Mouse (Mus musculus) limb, embryonic 11.5 days (tissue): ENCODE measurements at regions not wholly inside any gene's neighbourhood (a gene's known extent, or its start where the extent isn't known, plus 50 kb on each side); places are given as distances from the start of the nearest gene placed in this dataset.

Experiments
- ATAC-seq: fragments of 200-750 bp; cut with Nextera tagmentation; 2 replicates; pipeline ENCODE4 v1.8.0; 2017; ENCODE audit warnings: low read depth; ENCODE audit not compliant: insufficient number of reproducible peaks, low FRiP score, low TSS enrichment
- DNase-seq: peaks from one replicate; pipeline ENCODE4 v3.0.0-alpha.2; 2015; ENCODE audit warnings: low spot score
- H3K27ac ChIP-seq: fragments of 300-500 bp; sonication (generic); replicated peaks from 2 replicates; pipeline ENCODE4 v1.5.1; 2014; ENCODE audit warnings: low read depth, mild to moderate bottlenecking, low read length
- H3K27me3 ChIP-seq: fragments of 300-500 bp; sonication (generic); 2 replicates; pipeline ENCODE4 v1.6.1; 2014; ENCODE audit warnings: mild to moderate bottlenecking, low read length, mixed read lengths; ENCODE audit not compliant: control insufficient read depth, insufficient read depth
- H3K36me3 ChIP-seq: fragments of 300-500 bp; sonication (generic); 2 replicates; pipeline ENCODE4 v1.6.1; 2014; ENCODE audit warnings: mild to moderate bottlenecking, low read length, moderate library complexity, mixed read lengths; ENCODE audit not compliant: control insufficient read depth, insufficient read depth
- H3K4me1 ChIP-seq: fragments of 300-500 bp; sonication (generic); 2 replicates; pipeline ENCODE4 v1.6.1; 2014; ENCODE audit warnings: low read length, mixed read lengths; ENCODE audit not compliant: control insufficient read depth, insufficient read depth
- H3K4me2 ChIP-seq: fragments of 300-500 bp; sonication (generic); 2 replicates; pipeline ENCODE4 v1.6.1; 2014; ENCODE audit warnings: low read depth, mild to moderate bottlenecking, moderate library complexity; ENCODE audit not compliant: severe bottlenecking
- H3K4me3 ChIP-seq: fragments of 300-500 bp; sonication (generic); 2 replicates; pipeline ENCODE4 v1.5.1; 2014; ENCODE audit warnings: low read depth, low read length
- H3K9ac ChIP-seq: fragments of 300-500 bp; sonication (generic); 2 replicates; pipeline ENCODE4 v1.6.1; 2014; ENCODE audit warnings: mild to moderate bottlenecking, low read length
- H3K9me3 ChIP-seq: fragments of 300-500 bp; sonication (generic); 2 replicates; pipeline ENCODE4 v1.6.1; 2016; ENCODE audit warnings: low read length; ENCODE audit not compliant: control insufficient read depth
- WGBS: fragments of 180-500 bp; shearing (Covaris S2); extraction: QIAGEN DNeasy Blood & Tissue Kit; methylation state at CpG from one replicate; pipeline ENCODE4 v1.1.7; 2014; 5-methylcytosine and 5-hydroxymethylcytosine counted together

DNA sequence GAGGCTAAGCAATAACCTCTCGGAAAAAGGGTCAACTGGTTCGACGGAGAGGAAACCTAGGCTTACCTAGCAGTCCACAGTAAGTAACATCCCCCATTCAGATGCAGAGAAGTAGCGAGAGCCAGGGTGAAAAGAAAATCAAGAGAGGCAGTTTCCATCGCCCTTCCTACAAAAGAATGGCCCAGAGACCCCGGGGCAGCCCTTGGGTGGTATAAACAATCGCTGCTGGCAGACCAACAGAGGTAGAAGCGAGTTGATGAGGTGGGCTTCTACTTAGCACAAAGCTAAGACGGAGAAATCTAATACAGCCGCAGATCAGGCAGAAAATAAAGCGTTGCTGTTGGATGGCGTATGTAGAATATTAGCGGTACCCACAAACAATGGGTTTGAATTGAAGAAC is 57.8 kb upstream of the Arl15 start:
- Histone ChIP-seq H3K9me3 (no peaks in the 10 kb centered on the region), H3K4me1 (no peaks in the 10 kb centered on the region), H3K4me3 (no peak overlapping the region), H3K27me3 (no peaks in the 10 kb centered on the region), H3K9ac (no peak overlapping the region), H3K36me3 (no peaks in the 10 kb centered on the region), H3K27ac (no peak overlapping the region), H3K4me2 (no peak overlapping the region)
- no peak for DNase-seq
- no peak for ATAC-seq
- WGBS = 83% methylated on average over 13 of the region's 13 CpGs

DNA sequence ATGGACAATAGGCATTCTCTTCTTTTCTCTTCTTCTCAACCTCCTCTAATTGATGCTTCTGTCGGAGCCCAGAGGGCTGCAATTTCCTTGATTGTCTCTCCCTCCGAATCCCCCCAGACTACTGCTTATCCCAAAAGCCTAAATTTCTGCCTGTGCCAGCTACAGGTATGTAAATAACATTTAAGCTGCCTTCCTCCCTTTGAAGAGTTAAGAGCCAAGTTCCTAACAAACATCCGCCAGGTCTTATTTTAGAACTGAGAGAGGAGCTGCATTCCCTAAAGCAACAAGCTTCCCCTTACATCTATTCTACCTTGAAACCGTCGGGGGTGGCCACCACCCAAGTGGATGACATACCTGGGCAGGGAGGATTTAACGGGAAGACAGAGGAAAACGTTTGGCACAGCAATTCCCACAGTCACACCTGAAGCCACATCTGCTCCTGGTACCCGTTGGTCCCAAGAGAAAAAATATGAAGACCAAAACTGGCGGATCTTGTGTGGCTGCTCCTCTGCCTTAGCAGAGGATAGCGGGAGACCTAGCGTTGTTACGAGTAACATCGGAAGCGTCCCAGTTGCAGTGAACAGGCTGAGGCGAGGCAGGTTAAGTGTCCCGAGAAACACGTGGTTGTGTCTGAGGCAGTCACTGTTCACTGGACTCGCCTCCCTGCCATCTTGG is 58.6 kb upstream of the Arl15 start:
- H3K9ac ChIP-seq = no peak overlapping the region
- ATAC-seq (no peak), DNase-seq (no peak)
- H3K4me2 ChIP-seq = no peak overlapping the region
- no peak overlapping the region for H3K27ac ChIP-seq
- 64% methylated on average over 18 of the region's 18 CpGs for WGBS
- no peaks in the 10 kb centered on the region for H3K27me3 ChIP-seq
- no peaks in the 10 kb centered on the region for H3K9me3 ChIP-seq
- no peaks in the 10 kb centered on the region for H3K36me3 ChIP-seq
- H3K4me3 ChIP-seq = no peak overlapping the region
- no peaks in the 10 kb centered on the region; the same call in 1 of the 2 replicates for H3K4me1 ChIP-seq

DNA sequence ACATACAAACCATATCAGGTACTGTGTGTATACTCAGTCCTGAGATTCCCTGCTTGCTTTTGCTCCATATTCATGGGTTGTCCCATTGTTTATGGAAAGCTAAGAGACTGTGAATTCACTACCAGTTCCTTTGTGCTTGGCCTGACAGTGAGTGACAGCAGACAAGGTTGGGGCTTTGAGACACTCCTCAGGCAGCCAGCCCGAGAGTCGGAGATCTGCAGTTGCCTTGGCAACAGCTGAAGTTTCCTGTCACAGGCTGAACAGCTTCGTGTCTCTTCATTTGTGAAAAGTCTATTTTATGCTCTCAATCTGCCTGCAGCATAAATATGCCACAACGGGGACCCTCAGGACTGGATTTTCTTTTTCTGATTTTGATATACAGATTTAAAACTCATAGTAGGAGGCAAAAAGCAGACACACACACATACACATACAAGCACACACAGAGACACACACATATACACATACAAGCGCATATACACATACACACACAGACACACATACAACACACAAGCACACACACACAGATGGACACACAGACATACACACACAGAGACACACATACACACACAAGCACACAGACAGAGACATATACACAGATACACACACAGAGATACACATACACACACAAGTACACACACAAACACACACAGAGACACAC is 60.0 kb upstream of the Arl15 start:
- H3K9ac ChIP-seq = no peak overlapping the region
- H3K4me1 ChIP-seq = no peaks in the 10 kb centered on the region; the same call in 1 of the 2 replicates
- H3K36me3 ChIP-seq = no peaks in the 10 kb centered on the region
- no peak overlapping the region for H3K4me2 ChIP-seq
- no peak overlapping the region for H3K27ac ChIP-seq
- DNase-seq = no peak
- WGBS = 38% methylated on average over 5 of the region's 5 CpGs
- no peaks in the 10 kb centered on the region for H3K9me3 ChIP-seq
- no peaks in the 10 kb centered on the region for H3K27me3 ChIP-seq
- H3K4me3 ChIP-seq = no peak overlapping the region
- no peak for ATAC-seq

DNA sequence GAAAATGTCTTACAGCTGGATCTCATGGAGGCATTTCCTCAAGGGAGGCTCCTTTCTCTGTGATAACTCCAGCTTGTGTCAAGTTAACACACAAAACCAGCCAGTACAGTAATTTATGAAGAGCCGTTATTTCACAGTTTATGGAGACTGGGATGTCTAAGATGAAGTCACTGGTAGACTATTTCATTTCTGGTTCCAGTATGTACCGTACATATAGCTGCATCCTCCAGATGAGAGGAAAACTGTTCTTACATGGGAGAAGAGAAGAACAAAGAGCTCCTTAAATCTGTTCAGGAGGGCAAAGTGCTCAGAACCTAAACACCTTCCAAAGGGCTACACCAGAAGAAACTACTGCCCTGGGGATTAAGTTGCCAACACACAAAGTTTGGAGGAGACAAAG is 60.6 kb upstream of the Arl15 start:
- no peaks in the 10 kb centered on the region; the same call in 1 of the 2 replicates for H3K4me1 ChIP-seq
- no peaks in the 10 kb centered on the region for H3K9me3 ChIP-seq
- H3K36me3 ChIP-seq = no peaks in the 10 kb centered on the region
- no peak overlapping the region for H3K4me3 ChIP-seq
- DNase-seq (no peak), ATAC-seq (no peak)
- 81% methylated on average over 2 of the region's 2 CpGs for WGBS
- H3K4me2 ChIP-seq = no peak overlapping the region
- H3K27me3 ChIP-seq = no peaks in the 10 kb centered on the region
- H3K27ac ChIP-seq = no peak overlapping the region
- no peak overlapping the region for H3K9ac ChIP-seq

DNA sequence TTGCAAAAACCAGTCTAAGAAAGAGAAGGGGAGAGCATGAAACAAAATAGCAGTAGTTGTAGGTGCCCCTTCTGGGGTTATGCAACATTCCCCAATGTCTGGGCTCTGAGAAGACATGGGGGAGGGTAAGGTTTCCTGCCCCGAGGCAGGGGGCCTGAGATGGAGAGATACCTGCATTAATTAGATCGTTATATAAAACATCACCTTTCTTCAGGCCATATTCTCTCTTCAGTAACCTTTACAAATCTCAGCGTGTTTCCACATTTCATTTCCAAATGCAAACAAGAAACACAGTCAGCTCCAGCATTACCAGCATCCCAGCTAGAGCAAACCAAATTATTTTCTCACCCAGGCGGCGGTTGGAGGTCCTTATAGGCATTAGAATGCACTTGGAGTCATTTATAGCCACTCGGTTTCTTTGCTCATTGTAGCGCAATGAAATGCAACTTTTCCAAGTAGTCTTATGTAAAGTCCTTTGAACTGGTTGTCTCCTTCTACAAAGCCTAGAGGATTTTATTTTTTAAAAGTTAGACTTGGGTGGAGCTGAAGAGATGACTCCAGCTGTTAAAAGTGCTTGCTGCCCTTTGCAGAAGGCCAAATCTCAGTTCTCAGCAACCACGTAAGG is 63.4 kb upstream of the Arl15 start:
- no peaks in the 10 kb centered on the region for H3K27me3 ChIP-seq
- WGBS = 35% methylated on average over 8 of the region's 8 CpGs
- no peaks in the 10 kb centered on the region for H3K36me3 ChIP-seq
- H3K27ac ChIP-seq = no peak overlapping the region
- no peak overlapping the region for H3K4me3 ChIP-seq
- H3K4me1 ChIP-seq = peaks cover 2% of the 10 kb centered on the region; the same call in 1 of the 2 replicates
- H3K4me2 ChIP-seq = no peak overlapping the region
- no peak overlapping the region for H3K9ac ChIP-seq
- no peak for DNase-seq
- no peaks in the 10 kb centered on the region for H3K9me3 ChIP-seq
- no peak for ATAC-seq

DNA sequence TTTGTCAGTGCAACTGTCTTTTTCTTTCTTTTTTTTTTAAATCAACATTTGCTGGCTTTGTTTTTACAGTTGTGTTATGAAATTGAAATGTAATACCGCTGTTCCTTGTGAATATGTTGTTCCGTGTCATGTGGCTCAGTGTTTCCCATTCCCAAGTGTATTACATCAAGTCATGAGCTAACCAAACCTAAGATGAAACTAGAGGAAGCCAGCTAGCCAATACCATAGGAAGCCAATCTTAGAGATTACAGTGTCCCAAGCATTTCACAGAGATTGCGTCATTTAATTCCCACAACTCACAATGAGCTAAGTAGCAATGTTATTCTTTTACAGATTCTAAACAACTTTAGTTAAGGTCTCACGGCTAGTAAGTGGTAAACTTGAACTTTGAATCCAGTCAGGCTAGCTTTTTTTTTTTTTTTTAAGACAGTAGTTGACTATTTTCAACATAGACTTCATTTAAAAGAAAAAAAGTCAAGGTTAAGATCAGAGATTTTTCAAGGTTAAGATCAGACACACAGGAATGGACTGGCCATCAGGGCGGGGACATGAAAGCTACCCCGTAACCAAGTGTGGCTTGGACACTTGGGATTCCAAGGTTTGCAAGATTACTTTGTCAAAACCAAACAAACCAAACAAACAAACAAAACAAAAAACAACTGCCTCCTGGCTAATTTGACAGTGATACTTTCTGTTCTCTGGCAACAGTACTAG is 64.1 kb upstream of the Arl15 start:
- WGBS = 89% methylated on average over 6 of the region's 6 CpGs
- Histone ChIP-seq H3K4me3 (no peak overlapping the region), H3K27ac (no peak overlapping the region), H3K9ac (no peak overlapping the region), H3K4me1 (peaks cover 2% of the 10 kb centered on the region; the same call in 1 of the 2 replicates), H3K9me3 (no peaks in the 10 kb centered on the region), H3K27me3 (no peaks in the 10 kb centered on the region), H3K36me3 (no peaks in the 10 kb centered on the region), H3K4me2 (no peak overlapping the region)
- DNase-seq = no peak
- no peak for ATAC-seq

DNA sequence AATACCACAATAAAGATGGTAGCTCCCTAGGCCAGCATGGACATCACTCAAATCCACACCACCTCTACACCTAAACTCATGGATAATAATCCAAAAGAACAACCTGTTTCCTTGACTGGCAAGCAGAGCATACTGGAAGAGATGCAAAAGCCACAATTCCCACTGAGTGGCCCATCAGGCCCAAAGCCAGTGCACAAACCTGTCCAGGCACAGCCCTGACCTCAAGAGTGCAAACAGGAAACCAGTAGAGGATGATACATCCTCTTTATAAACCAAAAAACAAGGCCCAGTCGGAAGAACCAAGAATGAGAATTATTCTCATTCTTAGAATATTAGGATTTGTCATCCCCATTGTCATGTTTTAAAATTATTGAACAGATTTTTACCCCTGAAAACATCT is 64.7 kb upstream of the Arl15 start:
- Histone ChIP-seq H3K9ac (no peak overlapping the region), H3K36me3 (no peaks in the 10 kb centered on the region), H3K9me3 (no peaks in the 10 kb centered on the region), H3K4me2 (no peak overlapping the region), H3K4me3 (no peak overlapping the region), H3K4me1 (peaks cover 2% of the 10 kb centered on the region; the same call in 1 of the 2 replicates), H3K27ac (no peak overlapping the region), H3K27me3 (no peaks in the 10 kb centered on the region)
- ATAC-seq (no peak), DNase-seq (no peak)
- WGBS = 79% methylated on average over 1 of the region's 1 CpGs

DNA sequence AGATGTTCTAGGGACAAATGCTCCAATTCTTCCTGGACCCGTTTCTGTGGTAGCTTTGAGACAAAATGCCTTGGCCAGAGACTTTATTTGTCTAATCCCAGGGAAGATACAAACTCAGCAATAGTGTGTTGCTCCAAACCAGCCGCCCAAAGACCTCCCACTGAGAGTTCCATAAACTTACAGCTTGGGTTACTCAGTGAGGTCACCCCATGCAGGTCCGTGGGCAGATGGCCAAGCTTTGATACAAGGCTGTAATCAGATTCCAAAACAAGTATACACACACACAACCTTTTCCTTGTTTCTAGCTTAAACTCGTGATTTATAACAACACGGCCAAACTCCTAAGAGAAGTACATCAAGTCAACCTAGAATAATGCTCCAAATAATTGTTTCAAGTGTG is 64.6 kb upstream of the Hspb3 start:
- WGBS = 28% methylated on average over 5 of the region's 5 CpGs
- no peak overlapping the region for H3K9ac ChIP-seq
- DNase-seq = peak; percentile 47
- H3K36me3 ChIP-seq = no peaks in the 10 kb centered on the region
- H3K4me1 ChIP-seq = peaks cover 2% of the 10 kb centered on the region; the same call in 1 of the 2 replicates
- ATAC-seq = no peak
- H3K27ac ChIP-seq = no peak overlapping the region
- H3K27me3 ChIP-seq = no peaks in the 10 kb centered on the region
- H3K4me3 ChIP-seq = no peak overlapping the region
- no peak overlapping the region for H3K4me2 ChIP-seq
- H3K9me3 ChIP-seq = no peaks in the 10 kb centered on the region
